Mouse (Mus musculus) CD4-positive, CD25-positive, alpha-beta regulatory T cell (primary cell): ENCODE results near the gene Dapk2. TPM values are rescaled to one million over a fixed set of nuclear protein-coding genes. Genes with fewer than 3 reads are reported as not detected.

Experiments
- polyA plus RNA-seq: library from polyadenylated mRNA; unstranded; fragments of 100-300 nt; shearing (Covaris generic); gene quantifications from one replicate; pipeline ENCODE4 v1.2.1, GENCODE M21; 2017

Dapk2 gene
- polyA plus RNA-seq, result 0.39 TPM

GRCm38 (mm10) chr9:66157958-66158830 is at the start of gene Dapk2:
Dapk2 (plus strand) TSS chr9:66158223.

GRCm38 (mm10) chr9:66126456-66127192 is 31.4 kb upstream of the Dapk2 start, which contains the start of the genes Snx1 and Ciao2a:
Snx1 (minus strand) TSS chr9:66126587.
Ciao2a (plus strand) TSS chr9:66126611.

Other genes with a start within 250 kb of the Dapk2 start
- gene Trip4, start 249.4 kb upstream of the Dapk2 start, polyA plus RNA-seq, result 39.7 TPM
- gene Csnk1g1, start 249.3 kb upstream of the Dapk2 start, polyA plus RNA-seq, result 35.0 TPM
- gene Ppib, start 98.0 kb upstream of the Dapk2 start, polyA plus RNA-seq, result 331 TPM
- gene Snx22, start 88.5 kb upstream of the Dapk2 start, polyA plus RNA-seq, result 1.2 TPM
- gene Snx1, start 31.6 kb upstream of the Dapk2 start, polyA plus RNA-seq, result 115 TPM
- 115 TPM for gene Ciao2a, start 31.6 kb upstream of the Dapk2 start, polyA plus RNA-seq
- 42.2 TPM for gene Herc1, start 192.2 kb downstream of the Dapk2 start, polyA plus RNA-seq